Mouse (Mus musculus) Patski (cell line): ENCODE data around the gene Zfp273. TPM values are rescaled to one million over a fixed set of nuclear protein-coding genes. Genes with fewer than 3 reads are reported as not detected.

Experiments used
- ATAC-seq: fragments of 100-300 bp; one replicate; pipeline ENCODE4 v1.8.0; 2021
- CTCF ChIA-PET: fragments of 350-600 bp; sonication (Branson Sonifier 250); formaldehyde crosslinking; loops from one replicate; lab custom pipeline; 2022; ENCODE audit warnings: inconsistent platforms; lab: Charles Lee
- POLR2A ChIA-PET: fragments of 350-600 bp; sonication (Branson Sonifier 250); formaldehyde crosslinking; loops from one replicate; lab custom pipeline; 2022; ENCODE audit warnings: antibody characterized with exemption, inconsistent platforms; lab: Charles Lee
- DNase-seq: peaks from one replicate; pipeline ENCODE4 v3.0.0-alpha.2; 2011; ENCODE audit warnings: low read depth, low spot score
- H3K27me3 ChIP-seq: fragments of 371-371 bp; one replicate; pipeline ENCODE4 v1.5.1; 2021
- CTCF ChIP-seq: fragments of 100-300 bp; IDR thresholded peaks from one replicate; pipeline ENCODE4 v1.5.1; 2021
- in situ Hi-C: fragments of 300-500 bp; cut with MboI; formaldehyde crosslinking; loops from 3 replicates; pipeline ENCODE4 v1.11.1; 2018; ENCODE audit warnings: low pct_unique_long_range_greater_than_20kb, mixed read lengths
- polyA plus RNA-seq: library from polyadenylated mRNA; unstranded; gene quantifications from one replicate; pipeline ENCODE4 v1.2.3, GENCODE M21; 2021

Gene Zfp273
- polyA plus RNA-seq, 1 experiment from 2014 or later, result 3.6 TPM

DNA sequence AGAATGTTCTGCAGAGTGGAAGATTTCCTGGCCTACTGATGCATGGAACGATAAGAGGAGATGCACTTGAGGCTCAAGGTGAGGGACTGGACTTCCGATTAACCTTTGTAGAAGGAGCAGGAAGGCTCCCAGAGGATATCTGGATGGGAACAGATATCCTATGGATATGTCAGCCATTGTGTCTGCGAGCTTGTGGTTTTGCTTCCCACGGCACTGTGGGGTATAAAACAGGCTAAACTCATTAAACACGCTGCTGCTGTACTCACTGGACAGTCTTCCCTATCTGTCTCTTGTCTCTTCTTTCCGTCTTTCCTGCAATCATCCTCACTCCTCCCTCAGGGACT lies 30.2 kb downstream of the Zfp273 start:
- CTCF ChIA-PET, result interaction anchor here (0.6 to 1.5 kb wide), 3 partner anchors 9 to 113 kb away, joined by 3 to 4 read pairs (median 4); no protein-coding TSS in a partner anchor
- ATAC-seq, result peak; percentile 47
- in situ Hi-C loops, result loop anchor here (25.0 kb wide), 2 partner anchors 531 to 719 kb away; partner anchors contain the start of gene Zfp457

DNA sequence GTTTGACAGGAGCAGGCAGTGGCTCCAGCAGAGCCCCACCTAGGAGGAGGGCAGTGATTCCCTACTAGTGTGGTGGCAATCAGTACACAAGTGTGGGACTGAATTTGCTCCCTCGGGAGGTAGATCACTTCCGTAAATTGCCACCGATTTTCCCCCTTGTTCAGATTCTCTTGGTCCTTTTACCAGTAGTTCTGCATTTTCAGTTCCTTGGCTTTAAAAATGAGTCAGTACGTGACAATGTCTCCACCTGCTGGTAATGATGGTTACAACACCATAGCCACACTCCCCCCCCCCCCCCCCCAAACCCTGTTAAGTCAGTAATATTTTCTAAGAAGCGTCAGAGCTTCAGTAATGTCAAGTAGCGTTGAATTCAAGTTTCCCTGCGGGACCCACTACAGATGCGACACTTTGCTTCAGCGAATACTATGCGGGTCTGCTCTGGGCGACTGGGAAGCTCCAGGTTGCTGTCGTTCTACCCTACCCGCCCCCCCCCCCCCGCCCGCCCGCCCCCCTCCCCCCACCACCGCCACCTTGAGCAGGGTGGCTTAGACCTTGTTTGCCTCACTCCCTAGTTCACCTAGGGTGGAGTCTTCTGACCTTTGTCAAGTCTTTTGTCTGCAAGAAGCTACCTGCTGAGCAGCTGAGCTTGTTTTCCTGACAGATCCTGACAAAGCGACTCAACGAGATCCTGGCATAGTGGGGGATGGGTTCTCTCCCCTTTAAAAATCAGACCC lies 30.7 kb downstream of the Zfp273 start:
- in situ Hi-C loops, result loop anchor here (25.0 kb wide), 2 partner anchors 532 to 718 kb away; partner anchors contain the start of gene Zfp457
- peak; percentile 51 for TF ChIP-seq CTCF
- ATAC-seq (peak; percentile 57), DNase-seq (peak; percentile 37)
- H3K27me3 ChIP-seq, result peaks cover 11% of the 10 kb centered on the region
- CTCF ChIA-PET, result interaction anchor here (0.9 to 1.5 kb wide), 5 partner anchors 14 to 116 kb away, joined by 3 to 4 read pairs (median 4); no protein-coding TSS in a partner anchor
- POLR2A ChIA-PET, result interaction anchor here (0.7 kb wide), 1 partner anchor 193 kb away, joined by 3 read pairs; no protein-coding TSS in a partner anchor

More for the DNA sequence above, 30.2 kb downstream of the Zfp273 start:
- peaks cover 7% of the 10 kb centered on the region for H3K27me3 ChIP-seq
- DNase-seq, result no peak
- POLR2A ChIA-PET, result no interaction called here
- no peak for TF ChIP-seq CTCF

DNA sequence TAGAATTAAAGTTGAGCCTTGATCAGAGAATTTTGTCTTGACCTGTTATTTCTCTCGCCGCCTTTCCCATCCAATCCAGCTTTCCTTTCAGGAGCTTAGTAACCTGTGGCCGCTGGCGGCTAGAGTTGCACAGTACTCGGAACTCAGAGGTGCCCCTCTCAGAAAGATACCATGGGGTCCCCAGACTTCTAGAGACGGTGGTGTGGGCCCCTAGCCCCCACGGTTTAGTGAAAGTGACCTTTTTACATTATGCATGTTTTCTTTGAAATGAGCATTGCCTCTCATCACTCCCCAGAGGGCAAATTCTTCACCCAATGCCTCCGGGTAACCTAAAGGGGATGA lies 31.3 kb downstream of the Zfp273 start:
- in situ Hi-C loops, result loop anchor here (25.0 kb wide), 2 partner anchors 533 to 717 kb away; partner anchors contain the start of gene Zfp457
- no peak for TF ChIP-seq CTCF
- POLR2A ChIA-PET, result interaction anchor here (0.7 kb wide), 1 partner anchor 193 kb away, joined by 3 read pairs; no protein-coding TSS in a partner anchor
- DNase-seq (no peak), ATAC-seq (no peak)
- H3K27me3 ChIP-seq, result peaks cover 11% of the 10 kb centered on the region
- CTCF ChIA-PET, result interaction anchor here (0.9 to 1.5 kb wide), 5 partner anchors 13 to 117 kb away, joined by 3 to 4 read pairs (median 4); no protein-coding TSS in a partner anchor

DNA sequence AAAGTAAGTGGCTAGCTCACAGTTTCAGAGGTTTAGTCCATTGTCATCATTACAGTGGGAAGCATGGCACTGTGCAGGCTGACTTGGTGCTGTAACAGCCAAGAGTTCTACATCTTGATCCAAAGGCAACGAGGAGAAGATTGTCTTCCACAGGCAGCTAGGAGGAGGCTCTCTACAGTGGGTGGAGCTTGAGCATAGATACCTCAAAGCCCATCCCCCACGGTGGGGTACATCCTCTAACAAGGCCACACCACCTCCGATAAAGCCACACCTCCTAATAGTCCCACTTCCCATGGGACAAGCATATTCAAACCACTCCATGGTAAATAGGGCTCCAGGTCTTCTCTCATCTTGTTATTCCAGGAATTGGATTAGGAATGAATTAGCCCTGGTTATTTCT lies 36.8 kb downstream of the Zfp273 start:
- ChIA-PET POLR2A (no interaction called here), CTCF (no interaction called here)
- DNase-seq (no peak), ATAC-seq (no peak)
- in situ Hi-C loops, result no loop called here
- peaks cover 11% of the 10 kb centered on the region for H3K27me3 ChIP-seq
- no peak for TF ChIP-seq CTCF

DNA sequence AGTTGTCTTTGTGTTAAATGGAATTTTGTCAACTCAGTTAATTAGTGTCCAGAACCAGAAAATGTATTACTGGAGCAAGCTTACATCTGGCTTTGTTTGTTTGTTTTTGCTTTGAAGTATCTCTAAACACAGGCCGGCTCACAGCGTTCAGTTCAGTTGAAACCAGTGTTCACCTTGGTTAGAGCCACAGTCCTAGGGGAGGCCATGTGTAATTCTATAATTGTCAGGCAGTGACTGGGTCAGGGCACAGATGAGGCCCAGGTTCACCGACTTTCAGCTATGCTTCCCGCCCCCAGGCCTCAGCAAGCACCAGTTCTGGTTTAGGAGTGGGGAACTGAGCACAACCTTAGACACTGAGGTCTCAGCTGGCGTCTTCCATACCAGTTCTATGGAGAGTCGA lies 39.6 kb downstream of the Zfp273 start:
- peaks cover 4% of the 10 kb centered on the region for H3K27me3 ChIP-seq
- in situ Hi-C loops, result no loop called here
- no peak for ATAC-seq
- TF ChIP-seq CTCF, result no peak
- ChIA-PET POLR2A (interaction anchor here (0.7 kb wide), 1 partner anchor 334 kb away, joined by 3 read pairs; no protein-coding TSS in a partner anchor), CTCF (interaction anchor here (0.9 kb wide), 1 partner anchor 14 kb away, joined by 3 read pairs; no protein-coding TSS in a partner anchor)
- no peak for DNase-seq

DNA sequence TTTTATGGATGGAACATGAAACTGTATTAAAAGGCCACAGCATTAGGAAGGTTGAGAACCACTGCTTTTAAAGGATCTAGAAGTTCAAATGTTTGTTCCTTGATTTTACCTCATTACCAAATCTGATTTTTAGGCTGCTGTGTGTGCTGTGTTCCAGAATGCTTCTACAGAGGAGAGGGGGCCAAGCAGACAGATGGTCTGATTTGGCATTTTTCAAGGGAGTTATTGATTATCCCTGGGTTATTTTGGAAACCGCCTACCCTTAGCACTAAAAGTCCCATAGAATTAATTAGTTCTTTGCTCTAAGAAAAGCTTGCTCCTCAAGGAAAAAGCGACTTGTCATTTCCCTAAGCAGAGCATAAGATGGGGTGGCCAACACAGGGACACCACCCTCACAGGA lies 40.4 kb downstream of the Zfp273 start:
- ATAC-seq (no peak), DNase-seq (no peak)
- in situ Hi-C loops, result no loop called here
- peaks cover 6% of the 10 kb centered on the region for H3K27me3 ChIP-seq
- TF ChIP-seq CTCF, result no peak
- CTCF ChIA-PET, result no interaction called here
- POLR2A ChIA-PET, result interaction anchor here (0.7 kb wide), 1 partner anchor 335 kb away, joined by 3 read pairs; no protein-coding TSS in a partner anchor

DNA sequence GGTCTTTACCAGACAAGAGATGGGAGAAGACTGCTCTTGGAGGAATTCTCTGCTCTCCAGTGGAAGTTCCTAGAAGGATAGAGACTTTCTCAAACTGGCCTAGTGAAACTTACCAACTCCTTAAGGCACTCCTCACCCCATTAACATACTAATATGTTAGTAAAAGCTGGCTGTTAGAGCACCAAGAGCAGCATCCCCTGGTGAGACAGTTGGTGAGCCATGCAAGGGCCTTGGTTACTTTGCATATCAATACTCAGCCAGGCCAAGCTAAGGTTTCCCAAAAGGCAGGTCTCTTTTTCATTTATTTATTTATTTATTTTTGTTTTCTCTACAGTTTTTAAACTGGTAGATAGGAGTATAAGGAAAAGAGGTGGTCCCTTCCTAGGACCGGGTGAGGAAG lies 43.8 kb downstream of the Zfp273 start:
- POLR2A ChIA-PET, result no interaction called here
- ATAC-seq, result no peak

DNA sequence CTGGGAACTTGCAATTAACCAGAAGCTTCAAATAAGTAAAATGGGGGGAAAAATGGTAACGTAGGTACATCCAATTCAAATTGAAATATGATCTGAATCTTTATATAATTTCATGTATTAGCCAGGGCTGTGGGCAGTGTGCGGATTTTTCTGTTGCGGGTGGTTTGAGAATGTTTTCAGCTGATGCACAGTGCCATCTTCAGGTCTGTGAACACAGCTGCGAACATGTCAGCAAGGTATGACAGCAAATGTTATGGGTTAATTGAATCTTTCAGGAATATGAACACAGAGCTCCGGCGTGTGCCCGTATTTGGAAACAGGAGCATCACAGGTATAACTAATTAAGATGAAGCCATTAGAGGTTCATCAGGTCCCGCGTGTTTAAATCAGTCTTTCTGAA lies 49.0 kb downstream of the Zfp273 start:
- TF ChIP-seq CTCF, result peak; percentile 41
- ChIA-PET POLR2A (interaction anchor here (1.0 kb wide), 1 partner anchor 242 kb away, joined by 4 read pairs; no protein-coding TSS in a partner anchor), CTCF (interaction anchor here (1.0 to 1.7 kb wide), 2 partner anchors 10 to 18 kb away, joined by 3 to 4 read pairs; no protein-coding TSS in a partner anchor)
- H3K27me3 ChIP-seq, result peaks cover 8% of the 10 kb centered on the region
- no peak for DNase-seq
- no peak for ATAC-seq
- in situ Hi-C loops, result no loop called here

More for the DNA sequence above, 43.8 kb downstream of the Zfp273 start:
- H3K27me3 ChIP-seq, result peaks cover 8% of the 10 kb centered on the region
- CTCF ChIA-PET, result interaction anchor here (1.0 kb wide), 1 partner anchor 12 kb away, joined by 4 read pairs; no protein-coding TSS in a partner anchor
- in situ Hi-C loops, result no loop called here
- DNase-seq, result no peak
- TF ChIP-seq CTCF, result no peak

DNA sequence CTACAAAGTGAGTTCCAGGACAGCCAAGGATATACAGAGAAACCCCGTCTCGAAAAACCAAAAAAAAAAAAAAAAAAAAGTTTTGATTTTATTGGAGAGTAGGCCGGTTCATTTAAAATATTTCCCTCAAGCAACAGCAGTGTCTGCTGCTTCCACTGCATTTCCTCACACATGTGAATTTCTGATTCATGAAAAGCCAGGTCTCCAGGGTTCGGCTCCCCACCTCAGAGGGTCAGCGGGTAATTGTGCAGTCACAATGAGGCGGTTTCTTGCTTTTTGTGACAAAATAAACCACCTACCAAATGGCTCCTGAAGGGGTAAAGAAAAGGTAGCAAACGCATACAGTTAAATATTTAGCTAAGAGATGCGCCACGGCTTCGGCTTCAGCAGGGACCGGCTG lies 49.5 kb downstream of the Zfp273 start, which contains the start of gene BC048507:
BC048507 (plus strand) TSS at position 301 of the 400 bp plus-strand sequence.
- ChIA-PET POLR2A (interaction anchor here (1.0 kb wide), 1 partner anchor 242 kb away, joined by 4 read pairs; no protein-coding TSS in a partner anchor), CTCF (interaction anchor here (1.7 kb wide), 1 partner anchor 9 kb away, joined by 3 read pairs; no protein-coding TSS in a partner anchor)
- ATAC-seq, result no peak
- no peak for TF ChIP-seq CTCF
- DNase-seq, result no peak
- in situ Hi-C loops, result no loop called here
- peaks cover 8% of the 10 kb centered on the region for H3K27me3 ChIP-seq

DNA sequence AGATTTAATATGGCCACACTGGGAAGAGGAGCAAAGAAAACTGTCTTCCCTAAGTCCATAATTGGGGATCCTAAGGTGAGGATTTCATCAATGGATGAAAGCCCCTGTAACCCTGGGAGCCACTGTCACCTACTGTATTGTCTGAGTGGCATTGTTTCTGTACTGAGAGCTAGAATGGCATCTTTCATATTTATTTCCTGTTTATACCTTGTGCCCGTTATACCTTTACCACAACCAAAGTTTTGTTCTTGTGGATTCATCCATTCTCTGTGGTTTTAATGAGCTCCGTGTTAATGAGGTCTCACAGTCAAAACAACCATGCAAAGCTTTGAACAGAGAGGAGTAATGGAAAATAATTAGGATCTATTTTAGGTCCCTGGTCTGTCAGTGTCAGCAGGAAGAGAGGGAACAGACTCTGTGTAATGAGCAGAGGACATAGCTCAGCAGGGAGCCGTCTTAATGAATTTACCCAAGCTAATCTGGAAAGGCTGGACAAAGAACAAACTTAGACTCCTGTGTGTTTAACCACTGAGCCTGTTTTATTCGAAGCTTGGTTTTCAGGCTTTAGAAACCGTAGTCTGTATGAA lies 51.3 kb downstream of the Zfp273 start:
- DNase-seq (no peak), ATAC-seq (no peak)
- in situ Hi-C loops, result no loop called here
- POLR2A ChIA-PET, result no interaction called here
- CTCF ChIA-PET, result interaction anchor here (0.7 to 1.2 kb wide), 2 partner anchors 10 to 20 kb away, joined by 3 read pairs; no protein-coding TSS in a partner anchor
- H3K27me3 ChIP-seq, result peaks cover 3% of the 10 kb centered on the region
- TF ChIP-seq CTCF, result no peak
